Mouse (Mus musculus) T-cell, adult 66 days (primary cell): ENCODE measurements around the gene Fjx1. TPM values are rescaled to one million over a fixed set of nuclear protein-coding genes. Genes with fewer than 3 reads are reported as not detected.

Source experiments
- total RNA-seq, 2 experiments: library from RNA; stranded (reverse); gene quantifications; 3 replicates in 1 of 2; 4 replicates in 1 of 2; pipeline ENCODE4 v1.2.4; 2023

Fjx1 gene
- not detected for total RNA-seq

DNA sequence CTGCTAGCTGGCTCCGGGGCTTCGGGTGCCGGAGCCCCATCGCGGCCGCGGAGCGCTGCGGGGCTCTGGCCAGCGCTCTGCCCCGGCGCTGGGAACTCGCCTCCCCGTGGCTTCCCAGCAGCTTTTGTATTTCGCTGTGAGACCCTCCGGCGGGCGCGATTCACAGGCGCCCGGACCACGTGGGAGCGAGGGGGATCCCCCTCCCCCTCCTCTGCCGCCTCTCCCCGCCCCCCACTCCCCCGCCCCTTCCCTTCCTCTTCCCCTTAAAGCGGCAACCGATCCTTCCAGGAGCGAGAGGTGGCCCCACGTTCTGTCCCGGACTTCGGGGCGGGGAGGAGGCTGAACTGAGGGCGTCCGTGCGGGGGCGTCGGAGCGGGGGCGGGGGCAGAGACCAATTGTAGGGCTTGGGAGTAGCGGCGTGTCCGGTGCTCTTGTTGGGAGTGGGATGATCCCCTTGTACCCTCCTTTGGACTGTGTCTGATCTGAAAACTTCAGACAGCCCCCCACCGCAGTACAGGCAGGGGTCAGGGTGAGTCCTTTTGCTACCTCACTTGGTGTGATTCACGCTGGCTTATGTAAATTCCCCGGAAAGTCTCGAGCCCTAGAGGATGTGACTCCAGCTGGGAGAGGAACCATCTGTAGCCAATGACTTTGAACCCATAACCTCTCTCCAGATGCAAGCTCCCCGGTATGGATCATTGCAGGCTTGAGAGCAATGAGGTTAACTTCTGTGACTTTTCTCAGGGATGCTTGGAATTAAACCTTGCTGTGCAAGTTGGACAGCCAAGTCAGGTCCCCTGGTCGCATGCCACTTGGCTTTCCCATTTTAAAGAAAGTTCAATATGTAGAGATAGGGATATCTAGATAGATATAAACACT, at the start of gene Fjx1:
TSS of gene Fjx1 (minus strand) at position 829 of the 879 bp plus-strand sequence.

GRCm38 (mm10) chr2:102407363-102408184, 44.7 kb downstream of the Fjx1 start, which contains the start of gene Trim44:
TSS of gene Trim44 (minus strand) at chr2:102407828.

Other genes starting within 250 kb of the Fjx1 start
- gene Trim44, start 44.7 kb downstream of the Fjx1 start, total RNA-seq: 10 to 100 TPM; 51.4 to 52.1 TPM
- gene Pamr1, start 97.5 kb upstream of the Fjx1 start, total RNA-seq: not detected
- not detected for gene Slc1a2, start 206.2 kb upstream of the Fjx1 start, total RNA-seq